Mouse (Mus musculus) embryonic fibroblast, embryonic 13.5 days (primary cell): ENCODE data around the gene Serpind1.

Source experiments
- CTCF ChIP-seq: IDR thresholded peaks from 2 replicates; pipeline ENCODE4 v1.5.1; 2011; ENCODE audit warnings: mild to moderate bottlenecking, control low read depth, low read length, moderate library complexity, borderline replicate concordance; ENCODE audit not compliant: insufficient read depth
- POLR2A ChIP-seq: IDR thresholded peaks from 2 replicates; pipeline ENCODE4 v1.6.1; 2011; ENCODE audit warnings: low read depth, mild to moderate bottlenecking, control low read depth, low read length, moderate library complexity

DNA sequence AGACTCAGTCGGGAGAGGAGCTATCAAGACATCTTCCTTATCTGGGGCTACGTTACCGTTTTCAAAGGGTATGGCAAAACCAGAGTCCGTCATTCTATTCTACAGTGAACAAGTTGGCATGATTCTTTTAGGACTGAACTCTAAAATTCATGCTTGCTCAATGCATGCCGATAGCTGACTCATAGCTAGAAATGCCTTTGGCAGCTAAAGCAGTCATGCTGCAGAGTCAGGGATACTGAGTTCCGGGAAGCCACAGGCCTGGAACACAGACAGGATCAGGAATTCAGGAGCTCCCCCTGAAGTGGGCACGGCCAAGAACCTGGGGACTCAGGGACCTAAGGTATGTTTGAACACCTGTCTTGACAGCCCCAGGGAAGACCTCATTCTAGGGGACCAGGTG lies 14.6 kb upstream of the Serpind1 start:
- no peak for TF ChIP-seq CTCF
- no peak for TF ChIP-seq POLR2A
